Mouse (Mus musculus) intestine, embryonic 14.5 days (tissue): ENCODE measurements around the gene Nthl1. TPM values are rescaled to one million over a fixed set of nuclear protein-coding genes. Genes with fewer than 3 reads are reported as not detected.

Experiments used
- ATAC-seq: fragments of 200-750 bp; cut with Nextera tagmentation; replicated peaks from 2 replicates; pipeline ENCODE4 v1.8.0; 2017; ENCODE audit warnings: low read depth, moderate number of reproducible peaks, moderate TSS enrichment, moderate library complexity; ENCODE audit not compliant: low FRiP score, low TSS enrichment
- DNase-seq: peaks from one replicate; pipeline ENCODE4 v3.0.0-alpha.2; 2018; ENCODE audit warnings: low spot score
- H3K27ac ChIP-seq: fragments of 300-500 bp; sonication (generic); 2 replicates; pipeline ENCODE4 v1.5.1; 2014; ENCODE audit warnings: low read depth, mild to moderate bottlenecking, control low read depth
- H3K27me3 ChIP-seq: fragments of 300-500 bp; sonication (generic); replicated peaks from 2 replicates; pipeline ENCODE4 v1.6.1; 2014; ENCODE audit warnings: low read length, control low read depth; ENCODE audit not compliant: control insufficient read depth, insufficient read depth
- H3K36me3 ChIP-seq: fragments of 300-500 bp; sonication (generic); 2 replicates; pipeline ENCODE4 v1.6.1; 2014; ENCODE audit warnings: low read length, control low read depth; ENCODE audit not compliant: control insufficient read depth, insufficient read depth
- H3K4me1 ChIP-seq: fragments of 300-500 bp; sonication (generic); replicated peaks from 2 replicates; pipeline ENCODE4 v1.6.1; 2014; ENCODE audit warnings: low read length, control low read depth, mixed read lengths; ENCODE audit not compliant: control insufficient read depth, insufficient read depth
- H3K4me2 ChIP-seq: fragments of 300-500 bp; sonication (generic); 2 replicates; pipeline ENCODE4 v1.6.1; 2014; ENCODE audit warnings: low read length
- H3K4me3 ChIP-seq: fragments of 300-500 bp; sonication (generic); 2 replicates; pipeline ENCODE4 v1.5.1; 2014; ENCODE audit warnings: low read depth, low read length, control low read depth, mixed read lengths
- H3K9ac ChIP-seq: fragments of 300-500 bp; sonication (generic); 2 replicates; pipeline ENCODE4 v1.6.1; 2014; ENCODE audit warnings: mild to moderate bottlenecking, low read length
- H3K9me3 ChIP-seq: fragments of 300-500 bp; sonication (generic); 2 replicates; pipeline ENCODE4 v1.6.1; 2016; ENCODE audit warnings: low read length, control low read depth; ENCODE audit not compliant: control insufficient read depth
- WGBS: fragments of 180-500 bp; shearing (Covaris S2); extraction: QIAGEN DNeasy Blood & Tissue Kit; methylation state at CpG from one replicate; pipeline ENCODE4 v1.1.7; 2014; 5-methylcytosine and 5-hydroxymethylcytosine counted together
- polyA plus RNA-seq: library from polyadenylated mRNA; unstranded; fragments of >200 nt; fragmentation: Nextera tagmentation; extraction: Ambion mirVana; gene quantifications from 2 replicates; pipeline ENCODE4 v1.2.1, GENCODE M21; 2014

Gene Nthl1
- polyA plus RNA-seq, 1 experiment from 2014 or later = 18.6 TPM

- DNase-seq (no peak), ATAC-seq (no peak; the same call in 1 of the 2 replicates)
- H3K4me2 ChIP-seq = 0 out of 2 replicates have a peak overlapping the region, but pooled peaks have one; percentile 11
- no peaks in the 10 kb centered on the region for H3K27me3 ChIP-seq
- peaks cover 13% of the 10 kb centered on the region for H3K36me3 ChIP-seq
- no peak overlapping the region for H3K4me3 ChIP-seq
- H3K9me3 ChIP-seq = no peaks in the 10 kb centered on the region
- H3K27ac ChIP-seq = peak overlapping the region; percentile 77
- peaks cover 33% of the 10 kb centered on the region for H3K4me1 ChIP-seq
- H3K9ac ChIP-seq = no peak overlapping the region; the same call in 1 of the 2 replicates
- 26% methylated on average over 7 of the region's 7 CpGs for WGBS
These were observed 11.7 kb downstream of the Nthl1 start for GRCm38 (mm10) chr17:24644030-24644715.

GRCm38 (mm10) chr17:24644875-24645721, 12.6 kb downstream of the Nthl1 start:
- DNase-seq (no peak), ATAC-seq (no peak; the same call in 1 of the 2 replicates)
- peak overlapping the region; percentile 77 for H3K27ac ChIP-seq
- H3K36me3 ChIP-seq = peaks cover 10% of the 10 kb centered on the region
- peaks cover 23% of the 10 kb centered on the region for H3K4me1 ChIP-seq
- 73% methylated on average over 9 of the region's 9 CpGs for WGBS
- no peak overlapping the region for H3K4me3 ChIP-seq
- H3K4me2 ChIP-seq = 0 out of 2 replicates have a peak overlapping the region, but pooled peaks have one; percentile 11
- no peaks in the 10 kb centered on the region for H3K27me3 ChIP-seq
- H3K9me3 ChIP-seq = no peaks in the 10 kb centered on the region
- H3K9ac ChIP-seq = no peak overlapping the region

GRCm38 (mm10) chr17:24645916-24646315, 13.4 kb downstream of the Nthl1 start:
- Histone ChIP-seq H3K9ac (no peak overlapping the region), H3K27ac (peak overlapping the region; percentile 77; the same call in 1 of the 2 replicates), H3K27me3 (no peaks in the 10 kb centered on the region), H3K4me1 (peaks cover 20% of the 10 kb centered on the region), H3K4me3 (no peak overlapping the region), H3K36me3 (peaks cover 2% of the 10 kb centered on the region), H3K9me3 (no peaks in the 10 kb centered on the region), H3K4me2 (no peak overlapping the region)
- no peak for ATAC-seq
- WGBS = 80% methylated on average over 3 of the region's 3 CpGs
- DNase-seq = no peak

- 0 out of 2 replicates have a peak, but pooled peaks cover 3% of the 10 kb centered on the region for H3K27me3 ChIP-seq
- DNase-seq (no peak), ATAC-seq (no peak)
- H3K9ac ChIP-seq = no peak overlapping the region
- peaks cover 20% of the 10 kb centered on the region for H3K4me1 ChIP-seq
- no peaks in the 10 kb centered on the region; the same call in 1 of the 2 replicates for H3K36me3 ChIP-seq
- WGBS = 81% methylated on average over 4 of the region's 4 CpGs
- H3K4me3 ChIP-seq = no peak overlapping the region
- H3K27ac ChIP-seq = no peak overlapping the region
- H3K4me2 ChIP-seq = no peak overlapping the region
- H3K9me3 ChIP-seq = no peaks in the 10 kb centered on the region
These were observed 13.9 kb downstream of the Nthl1 start for GRCm38 (mm10) chr17:24646381-24646780.

GRCm38 (mm10) chr17:24647493-24647892, 15.0 kb downstream of the Nthl1 start:
- Histone ChIP-seq H3K4me2 (0 out of 2 replicates have a peak overlapping the region, but pooled peaks have one; percentile 5), H3K27ac (0 out of 2 replicates have a peak overlapping the region, but pooled peaks have one; percentile 25), H3K9me3 (no peaks in the 10 kb centered on the region), H3K4me1 (peaks cover 20% of the 10 kb centered on the region), H3K9ac (no peak overlapping the region), H3K4me3 (no peak overlapping the region), H3K27me3 (0 out of 2 replicates have a peak, but pooled peaks cover 3% of the 10 kb centered on the region), H3K36me3 (no peaks in the 10 kb centered on the region)
- WGBS = 82% methylated on average over 11 of the region's 11 CpGs
- no peak for DNase-seq
- ATAC-seq = no peak

- Histone ChIP-seq H3K36me3 (no peaks in the 10 kb centered on the region), H3K4me2 (peak overlapping the region; percentile 97), H3K27me3 (0 out of 2 replicates have a peak, but pooled peaks cover 3% of the 10 kb centered on the region), H3K27ac (no peak overlapping the region), H3K9ac (no peak overlapping the region), H3K9me3 (no peaks in the 10 kb centered on the region), H3K4me3 (peak overlapping the region; percentile 79), H3K4me1 (peaks cover 20% of the 10 kb centered on the region)
- DNase-seq (no peak), ATAC-seq (no peak)
- WGBS = 67% methylated on average over 10 of the region's 10 CpGs
These were observed 16.4 kb downstream of the Nthl1 start for GRCm38 (mm10) chr17:24648731-24649377.

- H3K27me3 ChIP-seq = 0 out of 2 replicates have a peak, but pooled peaks cover 3% of the 10 kb centered on the region
- no peaks in the 10 kb centered on the region for H3K36me3 ChIP-seq
- peaks cover 12% of the 10 kb centered on the region for H3K4me1 ChIP-seq
- DNase-seq (no peak), ATAC-seq (peak; percentile 47)
- no peak overlapping the region for H3K27ac ChIP-seq
- no peaks in the 10 kb centered on the region for H3K9me3 ChIP-seq
- peak overlapping the region; percentile 75 for H3K9ac ChIP-seq
- WGBS = 2% methylated on average over 35 of the region's 35 CpGs
- peak overlapping the region; percentile 97 for H3K4me2 ChIP-seq
- H3K4me3 ChIP-seq = peak overlapping the region; percentile 79
These were observed 17.1 kb downstream of the Nthl1 start for GRCm38 (mm10) chr17:24649581-24650069.

- Histone ChIP-seq H3K9ac (peak within 1 kb of the TSS; percentile 75), H3K4me1 (peaks cover 7% of the 10 kb centered on the region), H3K27ac (no peak within 1 kb of the TSS), H3K4me3 (peak within 1 kb of the TSS; percentile 79), H3K36me3 (no peaks in the 10 kb centered on the region), H3K27me3 (0 out of 2 replicates have a peak, but pooled peaks cover 3% of the 10 kb centered on the region), H3K4me2 (peak within 1 kb of the TSS; percentile 97), H3K9me3 (no peaks in the 10 kb centered on the region)
- WGBS = under 1% methylated on average over 32 of the region's 41 CpGs
- DNase-seq (peak; percentile 76), ATAC-seq (peak; percentile 64)
These were observed 17.7 kb downstream of the Nthl1 start, which contains the start of gene Slc9a3r2 for GRCm38 (mm10) chr17:24650070-24650616. Gene Slc9a3r2 (minus strand): TSS chr17:24650327.
